Mouse (Mus musculus) olfactory bulb, adult 2 months (tissue): ENCODE results near the gene Cpd.

Experiments
- CTCF ChIP-seq: fragments of 200-500 bp; IDR thresholded peaks from 2 replicates; pipeline ENCODE4 v1.5.1; 2012; ENCODE audit warnings: low read depth, mild to moderate bottlenecking, low read length, moderate library complexity; ENCODE audit not compliant: insufficient read depth
- POLR2A ChIP-seq: fragments of 200-500 bp; IDR thresholded peaks from 2 replicates; pipeline ENCODE4 v1.6.1; 2012; ENCODE audit warnings: mild to moderate bottlenecking, low read depth, low read length, moderate library complexity; ENCODE audit not compliant: insufficient read depth

GRCm38 (mm10) chr11:76824885-76825265, 21.9 kb downstream of the Cpd start:
- TF ChIP-seq CTCF (no peak), POLR2A (no peak)
